Mouse (Mus musculus): ENCODE measurements at regions not wholly inside any gene's neighbourhood (a gene's known extent, or its start where the extent isn't known, plus 50 kb on each side); places are given as distances from the start of the nearest gene placed in this dataset.
A peak's percentile ranks its signal among the peaks of the same experiment; 100 is the strongest.
"Not testable (repeated sequence)": the region's sequence is repeated elsewhere in the genome, so short reads cannot be mapped to it uniquely, and the experiment has no call there.

GRCm38 (mm10) chr5:129256136-129256535 is 159.6 kb downstream of the Adgrd1 start:
- intact Hi-C loops (cut with DNase I): no loop called here

GRCm38 (mm10) chr5:129257206-129257605 is 160.7 kb downstream of the Adgrd1 start:
- DNase-seq: no peak
- intact Hi-C loops (cut with DNase I): no loop called here

More at GRCm38 (mm10) chr5:129256136-129256535, 159.6 kb downstream of the Adgrd1 start:
- DNase-seq: no peak

- intact Hi-C loops (cut with DNase I): no loop called here
- DNase-seq: peak in 1 of 2 experiments; percentile 15
Observed at GRCm38 (mm10) chr5:129260689-129261088, 164.1 kb downstream of the Adgrd1 start.

GRCm38 (mm10) chr5:129263118-129263517 is 166.6 kb downstream of the Adgrd1 start:
- intact Hi-C loops (cut with DNase I): no loop called here
- peak in 1 of 2 experiments; percentile 4 for DNase-seq

- intact Hi-C loops (cut with DNase I): no loop called here
- DNase-seq: no peak
Observed at GRCm38 (mm10) chr5:129264363-129264762, 167.8 kb downstream of the Adgrd1 start.

GRCm38 (mm10) chr5:129268456-129268855 is 171.9 kb downstream of the Adgrd1 start:
- DNase-seq: no peak
- intact Hi-C loops (cut with DNase I): no loop called here

- intact Hi-C loops (cut with DNase I): no loop called here
Observed at GRCm38 (mm10) chr5:129270051-129270472, 173.5 kb downstream of the Adgrd1 start.

GRCm38 (mm10) chr5:129281406-129281805 is 184.9 kb downstream of the Adgrd1 start:
- no peak for DNase-seq
- intact Hi-C loops (cut with DNase I): no loop called here

More at GRCm38 (mm10) chr5:129270051-129270472, 173.5 kb downstream of the Adgrd1 start:
- DNase-seq: no peak

GRCm38 (mm10) chr5:129282133-129282532 is 185.6 kb downstream of the Adgrd1 start:
- intact Hi-C loops (cut with DNase I): no loop called here
- DNase-seq: no peak

GRCm38 (mm10) chr5:129282826-129283225 is 186.3 kb downstream of the Adgrd1 start:
- DNase-seq: no peak
- intact Hi-C loops (cut with DNase I): no loop called here

GRCm38 (mm10) chr5:129287481-129287880 is 190.9 kb downstream of the Adgrd1 start:
- DNase-seq: peak in 1 of 2 experiments; percentile 51
- intact Hi-C loops (cut with DNase I): no loop called here

GRCm38 (mm10) chr5:129292821-129293220 is 196.3 kb downstream of the Adgrd1 start:
- intact Hi-C loops (cut with DNase I); DNase-seq: not testable (repeated sequence)

- peak in 1 of 2 experiments; percentile 12 for DNase-seq
- intact Hi-C loops (cut with DNase I): not testable (repeated sequence)
Observed at GRCm38 (mm10) chr5:129294861-129295542, 198.5 kb downstream of the Adgrd1 start.

GRCm38 (mm10) chr5:129297657-129298349 is 201.3 kb downstream of the Adgrd1 start:
- intact Hi-C loops (cut with DNase I): no loop called here
- DNase-seq: no peak

- intact Hi-C loops (cut with DNase I): no loop called here
- DNase-seq: no peak
Observed at GRCm38 (mm10) chr5:129298646-129299455, 202.2 kb upstream of the Sfswap start.

GRCm38 (mm10) chr5:129299456-129299765 is 201.6 kb upstream of the Sfswap start:
- no peak for DNase-seq
- intact Hi-C loops (cut with DNase I): no loop called here

- intact Hi-C loops (cut with DNase I): loop anchor here (5.0 kb wide), 1 partner anchor 118 kb away; no protein-coding TSS in a partner anchor
- DNase-seq: no peak
Observed at GRCm38 (mm10) chr5:129300423-129300822, 200.6 kb upstream of the Sfswap start.

GRCm38 (mm10) chr5:129315626-129316025 is 185.4 kb upstream of the Sfswap start:
- DNase-seq: no peak
- intact Hi-C loops (cut with DNase I): no loop called here

- no peak for DNase-seq
- intact Hi-C loops (cut with DNase I): loop anchor here (5.0 kb wide), 1 partner anchor 256 kb away; no protein-coding TSS in a partner anchor
Observed at GRCm38 (mm10) chr5:129331094-129331523, 169.9 kb upstream of the Sfswap start.

GRCm38 (mm10) chr5:129332014-129332413 is 169.0 kb upstream of the Sfswap start:
- DNase-seq: no peak
- intact Hi-C loops (cut with DNase I): loop anchor here (5.0 kb wide), 1 partner anchor 255 kb away; no protein-coding TSS in a partner anchor

- intact Hi-C loops (cut with DNase I): no loop called here
Observed at GRCm38 (mm10) chr5:129338511-129338910, 162.5 kb upstream of the Sfswap start.

More at GRCm38 (mm10) chr5:129338511-129338910, 162.5 kb upstream of the Sfswap start:
- DNase-seq: no peak

Measured in heart, postnatal 14 days (tissue).